32 mouse cellular contexts compared by ENCODE assay signal in the genomic region with DNA sequence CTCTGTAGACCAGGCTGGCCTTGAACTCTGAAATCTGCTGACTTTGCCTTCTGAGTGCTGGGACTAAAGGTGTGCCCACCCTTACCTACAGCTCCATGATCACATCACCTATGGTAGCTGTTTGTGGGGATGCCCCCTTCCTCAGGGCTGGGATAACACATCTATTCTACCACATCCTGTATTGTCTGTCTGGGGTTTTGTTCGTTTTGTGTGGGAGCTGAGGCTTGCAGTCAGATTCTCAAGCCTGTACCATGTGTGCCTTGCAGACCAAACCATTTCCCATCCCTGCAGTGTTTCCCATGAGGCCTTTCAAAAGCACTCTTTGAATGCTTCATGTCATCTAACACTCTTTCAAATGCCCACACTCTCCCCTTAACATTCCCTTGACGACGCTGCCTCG. TPM values are rescaled to one million over a fixed set of nuclear protein-coding genes. Genes with fewer than 3 reads are reported as not detected.
"Had no signal": no experiment of that assay in that cellular context is flagged by ENCODE, and none has a peak within 500 bp of the region (broad histone marks: within the 10 kb centered on the region; RNA-seq: fewer than 3 reads in every experiment).

No protein-coding gene starts in this region.

- H3K4me2 ChIP-seq: kidney, embryonic 15.5 days; liver, embryonic 13.5 days; midbrain, embryonic 11.5 days; neural tube, embryonic 12.5 days; neural tube, embryonic 15.5 days had no signal

- H3K27me3 ChIP-seq: kidney, embryonic 15.5 days; liver, embryonic 13.5 days; neural tube, embryonic 12.5 days; neural tube, embryonic 15.5 days had no signal

- DNase-seq: kidney, postnatal 10 days; kidney, postnatal 36 days; layer of hippocampus, postnatal 36 days; liver, embryonic 13.5 days; lung, adult 2 months; lung, postnatal 14 days; lung, postnatal 4 days; midbrain, embryonic 14.5 days; right cerebral cortex, adult 18-20 months; right cerebral cortex, postnatal 14 days; right cerebral cortex, postnatal 4 days; thymus, adult 2 months; thymus, postnatal 36 days had no signal

- H3K4me3 ChIP-seq: kidney, embryonic 15.5 days; left cerebral cortex, adult 2 months; liver, embryonic 13.5 days; neural tube, embryonic 12.5 days; neural tube, embryonic 15.5 days had no signal

- H3K27ac ChIP-seq: kidney, embryonic 15.5 days; left cerebral cortex, adult 2 months; liver, embryonic 13.5 days; neural tube, embryonic 12.5 days; neural tube, embryonic 15.5 days; stomach, postnatal 0 days had no signal

- H3K9ac ChIP-seq: kidney, embryonic 15.5 days; liver, embryonic 13.5 days; neural tube, embryonic 12.5 days; neural tube, embryonic 15.5 days had no signal

- H3K9me3 ChIP-seq: kidney, embryonic 15.5 days; liver, embryonic 13.5 days; neural tube, embryonic 12.5 days; neural tube, embryonic 15.5 days had no signal

- H3K36me3 ChIP-seq: kidney, embryonic 15.5 days; liver, embryonic 13.5 days; neural tube, embryonic 12.5 days; neural tube, embryonic 15.5 days had no signal

- H3K4me1 ChIP-seq: liver, embryonic 13.5 days; neural tube, embryonic 12.5 days; neural tube, embryonic 15.5 days had no signal

RNA-seq across cellular contexts. Expression of gene Scn4a, which starts 1.1 kb away (rescaled TPM):
- total RNA-seq: layer of hippocampus, postnatal 36 days; left cerebral cortex, adult 2 months; left cerebral cortex, postnatal 36 days; megakaryocyte progenitor cell, adult 5-6 weeks; midbrain, postnatal 0 days had no signal
- polyA plus RNA-seq: midbrain, embryonic 11.5 days; midbrain, embryonic 14.5 days; stomach, embryonic 14.5 days had no signal

RNA-seq across cellular contexts. Expression of gene Prr29, which starts 13.3 kb away (rescaled TPM):
- total RNA-seq: layer of hippocampus, postnatal 36 days; left cerebral cortex, adult 2 months; left cerebral cortex, postnatal 10 days; left cerebral cortex, postnatal 36 days; liver, adult 2 months; megakaryocyte progenitor cell, adult 5-6 weeks; megakaryocyte-erythroid progenitor cell, adult 5-6 weeks had no signal
- polyA plus RNA-seq: limb, embryonic 11.5 days; liver, embryonic 13.5 days; liver, embryonic 16.5 days; midbrain, embryonic 11.5 days; midbrain, embryonic 14.5 days; midbrain, postnatal 0 days; neural tube, embryonic 12.5 days had no signal

RNA-seq across cellular contexts. Expression of gene Cd79b, which starts 37.4 kb away (rescaled TPM):
- total RNA-seq: left cerebral cortex, adult 2 months had no signal

RNA-seq across cellular contexts. Expression of gene Gh, which starts 50.3 kb away (rescaled TPM):
- total RNA-seq: layer of hippocampus, postnatal 10 days; layer of hippocampus, postnatal 36 days; left cerebral cortex, adult 2 months; left cerebral cortex, postnatal 10 days; left cerebral cortex, postnatal 36 days; liver, adult 2 months; megakaryocyte progenitor cell, adult 5-6 weeks; megakaryocyte-erythroid progenitor cell, adult 5-6 weeks had no signal
- polyA plus RNA-seq: kidney, embryonic 15.5 days; limb, embryonic 11.5 days; limb, embryonic 14.5 days; liver, adult 2 months; liver, embryonic 13.5 days; liver, embryonic 16.5 days; lung, embryonic 16.5 days; midbrain, embryonic 11.5 days; midbrain, embryonic 14.5 days; midbrain, postnatal 0 days; neural tube, embryonic 12.5 days; neural tube, embryonic 15.5 days; stomach, embryonic 14.5 days; stomach, postnatal 0 days; urinary bladder, adult 2 months had no signal
